Mouse (Mus musculus) lung, postnatal 10 days (tissue): ENCODE results near the gene Gm49325.
A peak's percentile ranks its signal among the peaks of the same experiment; 100 is the strongest.

Source experiments
- DNase-seq: peaks from one replicate; pipeline ENCODE4 v3.0.0; 2021

Gene Gm49325

GRCm38 (mm10) chr10:77605908-77606826 is at the start of gene Gm49325, which contains the start of gene Sumo3:
Gene Gm49325, plus strand, starts transcription at chr10:77606197.
Gene Sumo3, plus strand, starts transcription at chr10:77606097.
- DNase-seq: peak; percentile 99

GRCm38 (mm10) chr10:77556631-77557030 is 49.4 kb upstream of the Gm49325 start:
- DNase-seq: no peak

GRCm38 (mm10) chr10:77557641-77558040 is 48.4 kb upstream of the Gm49325 start:
- no peak for DNase-seq

- DNase-seq: no peak
These were observed 45.9 kb upstream of the Gm49325 start for GRCm38 (mm10) chr10:77560090-77560489.

- no peak for DNase-seq
These were observed 45.2 kb upstream of the Gm49325 start for GRCm38 (mm10) chr10:77560830-77561229.

GRCm38 (mm10) chr10:77561508-77561907 is 44.5 kb upstream of the Gm49325 start:
- DNase-seq: no peak

- no peak for DNase-seq
These were observed 41.0 kb upstream of the Gm49325 start for GRCm38 (mm10) chr10:77565005-77565404.

- DNase-seq: peak; percentile 92
These were observed 39.3 kb upstream of the Gm49325 start for GRCm38 (mm10) chr10:77566651-77567050.

- DNase-seq: no peak
These were observed 36.5 kb upstream of the Gm49325 start for GRCm38 (mm10) chr10:77569481-77569880.

GRCm38 (mm10) chr10:77569973-77570658 is 35.9 kb upstream of the Gm49325 start:
- DNase-seq: no peak

- DNase-seq: no peak
These were observed 33.8 kb upstream of the Gm49325 start for GRCm38 (mm10) chr10:77572225-77572624.

- DNase-seq: no peak
These were observed 32.8 kb upstream of the Gm49325 start for GRCm38 (mm10) chr10:77573162-77573561.

- peak; percentile 33 for DNase-seq
These were observed 25.7 kb upstream of the Gm49325 start for GRCm38 (mm10) chr10:77580027-77580920.

GRCm38 (mm10) chr10:77581023-77581407 is 25.0 kb upstream of the Gm49325 start:
- no peak for DNase-seq

GRCm38 (mm10) chr10:77581408-77582284 is 24.4 kb upstream of the Gm49325 start, which contains the start of gene Pttg1ip:
Gene Pttg1ip, plus strand, starts transcription at chr10:77581720.
- DNase-seq: peak; percentile 96

- DNase-seq: no peak
These were observed 23.7 kb upstream of the Gm49325 start for GRCm38 (mm10) chr10:77582285-77582618.

- peak; percentile 61 for DNase-seq
These were observed 22.1 kb upstream of the Gm49325 start for GRCm38 (mm10) chr10:77583795-77584422.

- DNase-seq: no peak
These were observed 19.4 kb upstream of the Gm49325 start for GRCm38 (mm10) chr10:77586637-77587036.

GRCm38 (mm10) chr10:77587091-77587775 is 18.8 kb upstream of the Gm49325 start:
- no peak for DNase-seq

GRCm38 (mm10) chr10:77588036-77588435 is 18.0 kb upstream of the Gm49325 start:
- DNase-seq: no peak

- DNase-seq: no peak
These were observed 16.9 kb upstream of the Gm49325 start for GRCm38 (mm10) chr10:77589117-77589516.
